Mouse (Mus musculus) thymus, adult 2 months (tissue): ENCODE results near the gene Osbpl8. TPM values are rescaled to one million over a fixed set of nuclear protein-coding genes. Genes with fewer than 3 reads are reported as not detected.

Experiments used
- DNase-seq: peaks from one replicate; pipeline ENCODE4 v3.0.0; 2021
- H3K27ac ChIP-seq: fragments of 200-500 bp; 2 replicates; pipeline ENCODE4 v1.5.1; 2012; ENCODE audit warnings: low read length, control low read depth; ENCODE audit not compliant: control insufficient read depth, insufficient read depth
- H3K27me3 ChIP-seq: fragments of 200-500 bp; 2 replicates; pipeline ENCODE4 v1.6.1; 2012; ENCODE audit warnings: mild to moderate bottlenecking, low read length, moderate library complexity, mixed read lengths; ENCODE audit not compliant: control insufficient read depth, insufficient read depth
- H3K36me3 ChIP-seq: fragments of 200-500 bp; 2 replicates; pipeline ENCODE4 v1.6.1; 2012; ENCODE audit warnings: mild to moderate bottlenecking, low read length, moderate library complexity; ENCODE audit not compliant: control insufficient read depth, insufficient read depth
- H3K4me1 ChIP-seq: fragments of 200-500 bp; replicated peaks from 2 replicates; pipeline ENCODE4 v1.6.1; 2012; ENCODE audit warnings: low read length; ENCODE audit not compliant: control insufficient read depth, insufficient read depth
- H3K4me3 ChIP-seq: fragments of 200-500 bp; 2 replicates; pipeline ENCODE4 v1.5.1; 2012; ENCODE audit warnings: mild to moderate bottlenecking, low read length, control low read depth, moderate library complexity; ENCODE audit not compliant: control insufficient read depth, insufficient read depth
- CTCF ChIP-seq: fragments of 200-500 bp; IDR thresholded peaks from 2 replicates; pipeline ENCODE4 v1.5.1; 2012; ENCODE audit warnings: mild to moderate bottlenecking, control low read depth, low read length, moderate library complexity, borderline replicate concordance; ENCODE audit not compliant: control insufficient read depth, poor library complexity, insufficient read depth; ENCODE audit errors: extremely low read depth
- POLR2A ChIP-seq: fragments of 200-500 bp; IDR thresholded peaks from 2 replicates; pipeline ENCODE4 v1.6.1; 2012; ENCODE audit warnings: mild to moderate bottlenecking, low read length, control low read depth, moderate library complexity; ENCODE audit not compliant: control insufficient read depth, poor library complexity, insufficient read depth; ENCODE audit errors: extremely low read depth
- WGBS: fragments of 180-500 bp; shearing (Covaris S2); methylation state at CpG from one replicate; pipeline ENCODE4 v1.1.7; 2018; 5-methylcytosine and 5-hydroxymethylcytosine counted together
- polyA plus RNA-seq: library from polyadenylated mRNA; depleted of rRNA; stranded (reverse); fragments of >200 nt; gene quantifications from 2 replicates; pipeline ENCODE4 v1.2.3, GENCODE M21; 2012

The Osbpl8 gene
- polyA plus RNA-seq, 1 experiment, result 22.0 TPM

- Histone ChIP-seq H3K27me3 (no peaks in the 10 kb centered on the region), H3K36me3 (no peaks in the 10 kb centered on the region), H3K4me3 (no peak overlapping the region), H3K27ac (no peak overlapping the region), H3K4me1 (peaks cover 19% of the 10 kb centered on the region)
- TF ChIP-seq CTCF (no peak), POLR2A (no peak)
- DNase-seq, result no peak
- WGBS, result 37% methylated on average over 7 of the region's 7 CpGs
Observed at GRCm38 (mm10) chr10:111178024-111178423, 13.5 kb downstream of the Osbpl8 start.

GRCm38 (mm10) chr10:111180633-111181032 lies 16.1 kb downstream of the Osbpl8 start:
- no peak for DNase-seq
- WGBS, result 85% methylated on average over 3 of the region's 3 CpGs
- no peaks in the 10 kb centered on the region for H3K27me3 ChIP-seq

GRCm38 (mm10) chr10:111183634-111184270 lies 19.2 kb downstream of the Osbpl8 start:
- Histone ChIP-seq H3K36me3 (no peaks in the 10 kb centered on the region), H3K27ac (no peak overlapping the region; the same call in 1 of the 2 replicates), H3K4me3 (no peak overlapping the region), H3K27me3 (no peaks in the 10 kb centered on the region), H3K4me1 (peaks cover 11% of the 10 kb centered on the region)
- TF ChIP-seq POLR2A (no peak), CTCF (no peak)
- no peak for DNase-seq
- 91% methylated on average over 7 of the region's 7 CpGs for WGBS

More at GRCm38 (mm10) chr10:111180633-111181032, 16.1 kb downstream of the Osbpl8 start:
- no peak overlapping the region for H3K27ac ChIP-seq
- TF ChIP-seq POLR2A, result no peak
- no peak for TF ChIP-seq CTCF
- no peak overlapping the region for H3K4me3 ChIP-seq
- peaks cover 19% of the 10 kb centered on the region for H3K4me1 ChIP-seq
- H3K36me3 ChIP-seq, result no peaks in the 10 kb centered on the region

GRCm38 (mm10) chr10:111185574-111186269 lies 21.2 kb downstream of the Osbpl8 start:
- Histone ChIP-seq H3K4me1 (peaks cover 6% of the 10 kb centered on the region), H3K4me3 (no peak overlapping the region), H3K27me3 (no peaks in the 10 kb centered on the region), H3K27ac (no peak overlapping the region), H3K36me3 (no peaks in the 10 kb centered on the region)
- 97% methylated on average over 1 of the region's 1 CpGs for WGBS
- TF ChIP-seq POLR2A (no peak), CTCF (no peak)
- no peak for DNase-seq

GRCm38 (mm10) chr10:111189022-111189555 lies 24.5 kb downstream of the Osbpl8 start:
- Histone ChIP-seq H3K4me3 (no peak overlapping the region), H3K4me1 (0 out of 2 replicates have a peak, but pooled peaks cover 2% of the 10 kb centered on the region), H3K36me3 (no peaks in the 10 kb centered on the region), H3K27ac (no peak overlapping the region), H3K27me3 (no peaks in the 10 kb centered on the region)
- WGBS, result 86% methylated on average over 4 of the region's 4 CpGs
- no peak for DNase-seq
- TF ChIP-seq CTCF (no peak), POLR2A (no peak)

GRCm38 (mm10) chr10:111190110-111190795 lies 25.7 kb downstream of the Osbpl8 start:
- TF ChIP-seq POLR2A, result no peak
- TF ChIP-seq CTCF, result no peak
- over 99% methylated on average over 6 of the region's 6 CpGs for WGBS
- H3K4me1 ChIP-seq, result 0 out of 2 replicates have a peak, but pooled peaks cover 2% of the 10 kb centered on the region

More at GRCm38 (mm10) chr10:111190110-111190795, 25.7 kb downstream of the Osbpl8 start:
- H3K27ac ChIP-seq, result no peak overlapping the region
- no peak for DNase-seq
- no peaks in the 10 kb centered on the region for H3K27me3 ChIP-seq
- H3K4me3 ChIP-seq, result no peak overlapping the region
- H3K36me3 ChIP-seq, result no peaks in the 10 kb centered on the region
